Mouse (Mus musculus) small intestine, adult 2 months (tissue): ENCODE measurements around the gene Fbxl20. TPM values are rescaled to one million over a fixed set of nuclear protein-coding genes. Genes with fewer than 3 reads are reported as not detected.

Source experiments
- H3K27ac ChIP-seq: fragments of 200-500 bp; 2 replicates; pipeline ENCODE4 v1.5.1; 2012; ENCODE audit warnings: low read depth, low read length, control low read depth, inconsistent platforms; ENCODE audit not compliant: insufficient read depth
- H3K27me3 ChIP-seq: fragments of 200-500 bp; 2 replicates; pipeline ENCODE4 v1.6.1; 2012; ENCODE audit warnings: mild to moderate bottlenecking, moderate library complexity, low read length, inconsistent platforms; ENCODE audit not compliant: control insufficient read depth, insufficient read depth
- H3K36me3 ChIP-seq: fragments of 200-500 bp; 2 replicates; pipeline ENCODE4 v1.6.1; 2012; ENCODE audit warnings: mild to moderate bottlenecking, low read length, control low read depth, inconsistent platforms; ENCODE audit not compliant: control insufficient read depth, insufficient read depth
- H3K4me1 ChIP-seq: fragments of 200-500 bp; 2 replicates; pipeline ENCODE4 v1.6.1; 2012; ENCODE audit warnings: low read length, inconsistent platforms, mixed read lengths; ENCODE audit not compliant: control insufficient read depth, insufficient read depth, insufficient read length
- H3K4me3 ChIP-seq: fragments of 200-500 bp; 2 replicates; pipeline ENCODE4 v1.5.1; 2012; ENCODE audit warnings: low read depth, mild to moderate bottlenecking, control low read depth, inconsistent platforms, low read length, moderate library complexity
- CTCF ChIP-seq: fragments of 200-500 bp; IDR thresholded peaks from 2 replicates; pipeline ENCODE4 v1.5.1; 2012; ENCODE audit warnings: low read depth, mild to moderate bottlenecking, control low read depth, inconsistent platforms, low read length, moderate library complexity, mixed read lengths; ENCODE audit not compliant: insufficient replicate concordance, insufficient read length; ENCODE audit errors: extremely low read depth
- POLR2A ChIP-seq: fragments of 200-500 bp; IDR thresholded peaks from 2 replicates; pipeline ENCODE4 v1.6.1; 2012; ENCODE audit warnings: low read depth, mild to moderate bottlenecking, control low read depth, inconsistent platforms, low read length, moderate library complexity
- WGBS: fragments of 180-500 bp; shearing (Covaris S2); methylation state at CpG from one replicate; pipeline ENCODE4 v1.1.7; 2018; 5-methylcytosine and 5-hydroxymethylcytosine counted together
- polyA plus RNA-seq: library from polyadenylated mRNA; depleted of rRNA; stranded (reverse); fragments of >200 nt; gene quantifications from 2 replicates; pipeline ENCODE4 v1.2.3, GENCODE M21; 2012

Gene Fbxl20
- polyA plus RNA-seq, 1 experiment, result 9.9 TPM

GRCm38 (mm10) chr11:98137836-98138235 lies 12.4 kb downstream of the Fbxl20 start:
- Histone ChIP-seq H3K36me3 (no peaks in the 10 kb centered on the region), H3K27me3 (no peaks in the 10 kb centered on the region), H3K4me1 (no peaks in the 10 kb centered on the region), H3K27ac (no peak overlapping the region), H3K4me3 (no peak overlapping the region)
- 94% methylated on average over 11 of the region's 11 CpGs for WGBS
- TF ChIP-seq POLR2A (no peak), CTCF (no peak)

GRCm38 (mm10) chr11:98134951-98135350 lies 15.3 kb downstream of the Fbxl20 start:
- TF ChIP-seq POLR2A (no peak), CTCF (no peak)
- no peak overlapping the region for H3K4me3 ChIP-seq
- no peaks in the 10 kb centered on the region for H3K4me1 ChIP-seq
- 0 out of 2 replicates have a peak, but pooled peaks cover 1% of the 10 kb centered on the region for H3K36me3 ChIP-seq
- WGBS, result 75% methylated on average over 4 of the region's 4 CpGs
- H3K27me3 ChIP-seq, result no peaks in the 10 kb centered on the region
- H3K27ac ChIP-seq, result no peak overlapping the region

GRCm38 (mm10) chr11:98123424-98123823 lies 26.8 kb downstream of the Fbxl20 start:
- Histone ChIP-seq H3K27ac (no peak overlapping the region), H3K4me3 (no peak overlapping the region), H3K4me1 (no peaks in the 10 kb centered on the region; the same call in 1 of the 2 replicates), H3K36me3 (0 out of 2 replicates have a peak, but pooled peaks cover 4% of the 10 kb centered on the region), H3K27me3 (no peaks in the 10 kb centered on the region)
- 85% methylated on average over 5 of the region's 5 CpGs for WGBS
- TF ChIP-seq POLR2A (no peak), CTCF (no peak)

GRCm38 (mm10) chr11:98114363-98114762 lies 35.8 kb downstream of the Fbxl20 start:
- TF ChIP-seq POLR2A (no peak), CTCF (no peak)
- Histone ChIP-seq H3K4me3 (no peak overlapping the region), H3K36me3 (peaks cover 20% of the 10 kb centered on the region), H3K27me3 (no peaks in the 10 kb centered on the region), H3K4me1 (no peaks in the 10 kb centered on the region), H3K27ac (no peak overlapping the region)
- WGBS, result 73% methylated on average over 1 of the region's 1 CpGs

GRCm38 (mm10) chr11:98113504-98113903 lies 36.7 kb downstream of the Fbxl20 start:
- TF ChIP-seq CTCF, result no peak
- no peak for TF ChIP-seq POLR2A
- no peak overlapping the region for H3K27ac ChIP-seq
- 76% methylated on average over 4 of the region's 4 CpGs for WGBS
- no peaks in the 10 kb centered on the region for H3K27me3 ChIP-seq
- peaks cover 28% of the 10 kb centered on the region for H3K36me3 ChIP-seq
- no peaks in the 10 kb centered on the region for H3K4me1 ChIP-seq
- H3K4me3 ChIP-seq, result no peak overlapping the region

GRCm38 (mm10) chr11:98109706-98110105 lies 40.5 kb downstream of the Fbxl20 start:
- Histone ChIP-seq H3K27me3 (no peaks in the 10 kb centered on the region), H3K27ac (no peak overlapping the region), H3K4me3 (no peak overlapping the region), H3K36me3 (peaks cover 39% of the 10 kb centered on the region), H3K4me1 (no peaks in the 10 kb centered on the region)
- 65% methylated on average over 5 of the region's 5 CpGs for WGBS
- TF ChIP-seq POLR2A (no peak), CTCF (no peak)

GRCm38 (mm10) chr11:98101332-98101731 lies 48.9 kb downstream of the Fbxl20 start:
- Histone ChIP-seq H3K4me3 (no peak overlapping the region), H3K27me3 (no peaks in the 10 kb centered on the region), H3K36me3 (peaks cover 30% of the 10 kb centered on the region), H3K4me1 (no peaks in the 10 kb centered on the region), H3K27ac (no peak overlapping the region)
- 83% methylated on average over 3 of the region's 3 CpGs for WGBS
- TF ChIP-seq CTCF, result no peak
- no peak for TF ChIP-seq POLR2A
